Mouse (Mus musculus) liver, embryonic 14.5 days (tissue): Measurements from ENCODE around the gene Scnn1b. TPM values are rescaled to one million over a fixed set of nuclear protein-coding genes. Genes with fewer than 3 reads are reported as not detected.

Source experiments
- ATAC-seq: fragments of 200-750 bp; cut with Nextera tagmentation; 2 replicates; pipeline ENCODE4 v1.8.0; 2017; ENCODE audit warnings: moderate number of reproducible peaks, mild to moderate bottlenecking, moderate library complexity; ENCODE audit not compliant: insufficient read depth
- DNase-seq, 3 experiments: peaks; one replicate each; pipeline ENCODE4 v3.0.0-alpha.2; 2012 to 2013; ENCODE audit warnings: low read depth in 3 of 3, low spot score in 3 of 3
- H3K27ac ChIP-seq: fragments of 300-500 bp; sonication (generic); 2 replicates; pipeline ENCODE4 v1.5.1; 2014; ENCODE audit warnings: moderate library complexity, mild to moderate bottlenecking, control low read depth, inconsistent platforms
- H3K27me3 ChIP-seq: fragments of 300-500 bp; sonication (generic); 2 replicates; pipeline ENCODE4 v1.6.1; 2014; ENCODE audit warnings: mild to moderate bottlenecking, low read length, moderate library complexity; ENCODE audit not compliant: control insufficient read depth, insufficient read depth
- H3K36me3 ChIP-seq: fragments of 300-500 bp; sonication (generic); replicated peaks from 2 replicates; pipeline ENCODE4 v1.6.1; 2014; ENCODE audit warnings: low read depth; ENCODE audit not compliant: control insufficient read depth, insufficient read depth
- H3K4me1 ChIP-seq, 2 experiments: fragments of 200-500 bp in 1 of 2; fragments of 300-500 bp in 1 of 2; sonication (generic) in 1 of 2; replicated peaks; 2 replicates each; pipeline ENCODE4 v1.6.1; 2012 to 2014; ENCODE audit warnings: antibody characterized with exemption in 1 of 2, inconsistent platforms in 1 of 2, low read length in 1 of 2; ENCODE audit not compliant: control insufficient read depth in 2 of 2, insufficient read depth in 2 of 2
- H3K4me2 ChIP-seq: fragments of 300-500 bp; sonication (generic); 2 replicates; pipeline ENCODE4 v1.6.1; 2014; ENCODE audit warnings: low read depth, mild to moderate bottlenecking, control low read depth, moderate library complexity
- H3K4me3 ChIP-seq, 2 experiments: fragments of 200-500 bp in 1 of 2; fragments of 300-500 bp in 1 of 2; sonication (generic) in 1 of 2; 2 replicates each; pipeline ENCODE4 v1.5.1; 2012 to 2014; ENCODE audit warnings: low read depth in 2 of 2, low read length in 2 of 2, mild to moderate bottlenecking in 2 of 2, control low read depth in 1 of 2, inconsistent platforms in 1 of 2, moderate library complexity in 1 of 2; ENCODE audit not compliant: insufficient read depth in 1 of 2
- H3K9ac ChIP-seq: fragments of 300-500 bp; sonication (generic); replicated peaks from 2 replicates; pipeline ENCODE4 v1.6.1; 2014; ENCODE audit warnings: mild to moderate bottlenecking, control low read depth, moderate library complexity
- H3K9me3 ChIP-seq: fragments of 300-500 bp; sonication (generic); 2 replicates; pipeline ENCODE4 v1.6.1; 2016; ENCODE audit warnings: low read length, mixed read lengths; ENCODE audit not compliant: control insufficient read depth
- CTCF ChIP-seq: IDR thresholded peaks from 2 replicates; pipeline ENCODE4 v1.5.1; 2016; ENCODE audit warnings: antibody characterized with exemption, low read depth, control low read depth
- EP300 ChIP-seq: IDR thresholded peaks from 2 replicates; pipeline ENCODE4 v1.6.1; 2016; ENCODE audit warnings: antibody characterized with exemption, low read depth
- WGBS: fragments of 180-500 bp; shearing (Covaris S2); extraction: QIAGEN DNeasy Blood & Tissue Kit; methylation state at CpG from one replicate; pipeline ENCODE4 v1.1.7; 2014; ENCODE audit not compliant: insufficient replicate concordance; 5-methylcytosine and 5-hydroxymethylcytosine counted together
- polyA plus RNA-seq, 2 experiments: library from polyadenylated mRNA; depleted of rRNA in 1 of 2; stranded (reverse) in 1 of 2; unstranded in 1 of 2; fragments of >200 nt; fragmentation: Nextera tagmentation in 1 of 2; extraction: Ambion mirVana in 1 of 2; gene quantifications; 2 replicates each; pipeline versions ENCODE4 v1.2.1 to v1.2.3; 2012 to 2014

Gene Scnn1b
- polyA plus RNA-seq (2012; rRNA removed) (0.01 TPM in 1 of 2 replicates, not detected in the other), polyA plus RNA-seq (2014; fragmentation: Nextera tagmentation; extraction: Ambion mirVana) (not detected in 2 replicates)

DNA sequence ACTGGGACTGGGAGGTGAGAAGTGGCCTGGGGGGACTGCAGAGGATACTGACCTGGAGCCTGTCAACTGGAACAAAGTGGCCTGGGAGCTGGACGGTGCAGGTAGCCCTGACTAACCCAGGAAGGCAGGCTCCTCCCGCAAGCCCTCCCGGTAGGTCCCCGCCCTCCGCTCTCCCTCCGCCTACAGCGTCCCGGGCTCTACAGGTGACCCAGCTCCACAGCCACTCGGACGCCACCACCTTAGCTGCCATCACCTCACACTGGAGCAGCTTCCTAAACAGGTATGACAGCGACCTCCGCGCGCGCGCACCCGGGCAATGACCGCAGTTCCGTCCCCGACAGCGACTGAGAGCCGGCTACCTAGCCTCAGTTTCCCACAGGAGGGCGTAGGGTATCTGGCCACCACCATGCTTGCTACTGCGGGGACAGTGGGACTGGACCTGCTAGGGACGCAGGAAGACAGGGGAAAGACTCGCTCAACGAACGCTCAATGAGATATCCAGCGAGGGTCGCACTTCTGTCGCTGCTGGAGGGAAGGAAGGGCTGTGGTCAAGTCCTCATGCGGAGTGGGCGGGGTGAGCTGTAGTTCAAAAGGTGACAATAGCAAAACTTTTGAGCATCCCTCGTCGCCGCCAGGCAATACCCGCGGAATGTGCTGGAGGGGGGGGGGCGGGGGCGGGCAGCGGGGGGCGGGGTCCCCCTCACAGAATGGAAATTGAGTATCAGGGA, at the start of gene Scnn1b:
Gene Scnn1b (plus strand): TSS at position 181 of the 728 bp plus-strand sequence.
- TF ChIP-seq CTCF (no peak), EP300 (no peak)
- Histone ChIP-seq H3K27ac (no peak within 1 kb of the TSS), H3K9me3 (no peaks in the 10 kb centered on the region), H3K4me2 (peak within 1 kb of the TSS; percentile 4; the same call in 1 of the 2 replicates), H3K36me3 (no peaks in the 10 kb centered on the region), H3K4me3 (no peak within 1 kb of the TSS), H3K4me1 (no peaks in the 10 kb centered on the region), H3K9ac (no peak within 1 kb of the TSS), H3K27me3 (peaks cover 20% of the 10 kb centered on the region)
- 4% methylated on average over 41 of the region's 42 CpGs for WGBS
- DNase-seq = no peak
- ATAC-seq = no peak

DNA sequence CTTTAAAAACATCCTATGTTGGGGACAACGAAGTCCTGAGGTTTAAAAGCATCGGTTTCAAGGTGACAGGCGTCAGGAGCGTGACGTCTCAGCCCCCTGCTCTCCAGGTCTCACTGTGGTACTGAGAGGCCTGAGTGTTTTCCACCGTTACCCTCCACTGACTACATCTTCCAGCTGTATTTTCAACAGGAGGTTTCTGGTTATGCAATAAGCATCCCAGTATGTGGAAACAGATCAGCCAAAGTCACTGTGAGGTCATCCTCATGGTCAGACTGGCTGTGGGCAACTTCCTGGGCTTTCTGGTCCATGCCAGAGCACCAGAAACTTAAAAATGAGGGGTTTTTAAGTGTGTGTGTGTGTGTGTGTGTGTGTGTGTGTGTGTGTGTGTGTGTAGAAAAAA, 43.2 kb upstream of the Scnn1b start:
- Histone ChIP-seq H3K9ac (no peak overlapping the region), H3K36me3 (no peaks in the 10 kb centered on the region), H3K27me3 (no peaks in the 10 kb centered on the region), H3K4me3 (no peak overlapping the region), H3K4me2 (no peak overlapping the region), H3K4me1 (no peaks in the 10 kb centered on the region), H3K27ac (no peak overlapping the region), H3K9me3 (no peaks in the 10 kb centered on the region)
- WGBS = 71% methylated on average over 6 of the region's 6 CpGs
- DNase-seq = no peak
- no peak for ATAC-seq
- TF ChIP-seq CTCF (no peak), EP300 (no peak)

DNA sequence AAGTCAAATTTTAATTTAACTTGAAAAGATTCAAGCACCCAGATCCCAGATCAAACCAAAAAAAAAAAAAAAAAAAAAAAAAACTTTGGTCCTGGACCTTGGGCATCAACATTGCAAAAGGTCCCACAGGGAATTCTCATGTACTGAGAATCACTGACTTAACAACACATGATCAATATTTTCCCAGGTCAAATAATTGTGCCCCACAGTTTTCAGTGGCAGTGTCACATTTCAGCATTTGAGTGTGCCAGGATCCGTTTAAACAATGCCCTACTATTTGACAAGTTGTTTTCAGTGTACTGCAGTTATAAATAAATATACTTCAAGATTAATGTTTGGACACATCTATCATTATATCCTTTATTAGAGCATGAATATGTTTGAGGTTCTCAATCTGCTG, 36.4 kb upstream of the Scnn1b start:
- Histone ChIP-seq H3K4me2 (no peak overlapping the region), H3K9me3 (no peaks in the 10 kb centered on the region), H3K9ac (no peak overlapping the region), H3K4me3 (no peak overlapping the region), H3K27ac (no peak overlapping the region), H3K36me3 (no peaks in the 10 kb centered on the region), H3K27me3 (no peaks in the 10 kb centered on the region), H3K4me1 (no peaks in the 10 kb centered on the region)
- TF ChIP-seq EP300 = no peak
- no peak for TF ChIP-seq CTCF
- DNase-seq (no peak), ATAC-seq (no peak)
- 54% methylated on average over 1 of the region's 1 CpGs for WGBS

DNA sequence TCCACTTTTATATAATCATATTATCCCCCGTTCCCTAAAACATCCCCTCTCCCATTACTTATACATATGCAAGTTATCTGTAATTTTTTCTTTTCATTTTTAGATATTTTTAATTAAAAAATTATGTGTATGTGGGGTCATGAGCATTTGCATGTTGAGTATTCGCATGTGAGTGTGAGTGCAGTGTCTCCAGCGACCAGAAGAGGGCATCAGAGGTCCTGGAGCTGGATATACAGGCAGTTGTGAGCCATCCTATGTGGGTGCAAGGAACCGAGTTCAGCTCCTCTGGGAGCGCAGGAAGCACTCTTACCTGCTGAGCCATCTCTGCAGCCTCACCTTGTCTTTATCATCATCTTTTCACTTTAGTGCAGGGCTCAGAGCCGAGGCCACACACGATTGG, 29.4 kb upstream of the Scnn1b start:
- no peaks in the 10 kb centered on the region for H3K9me3 ChIP-seq
- H3K9ac ChIP-seq = no peak overlapping the region
- no peak for DNase-seq
- WGBS = 66% methylated on average over 7 of the region's 7 CpGs
- H3K4me2 ChIP-seq = no peak overlapping the region
- TF ChIP-seq CTCF = peak; percentile 60
- no peak for TF ChIP-seq EP300
- H3K27ac ChIP-seq = no peak overlapping the region
- H3K36me3 ChIP-seq = no peaks in the 10 kb centered on the region
- H3K4me1 ChIP-seq = no peaks in the 10 kb centered on the region
- no peaks in the 10 kb centered on the region for H3K27me3 ChIP-seq
- no peak overlapping the region for H3K4me3 ChIP-seq
- ATAC-seq = no peak

DNA sequence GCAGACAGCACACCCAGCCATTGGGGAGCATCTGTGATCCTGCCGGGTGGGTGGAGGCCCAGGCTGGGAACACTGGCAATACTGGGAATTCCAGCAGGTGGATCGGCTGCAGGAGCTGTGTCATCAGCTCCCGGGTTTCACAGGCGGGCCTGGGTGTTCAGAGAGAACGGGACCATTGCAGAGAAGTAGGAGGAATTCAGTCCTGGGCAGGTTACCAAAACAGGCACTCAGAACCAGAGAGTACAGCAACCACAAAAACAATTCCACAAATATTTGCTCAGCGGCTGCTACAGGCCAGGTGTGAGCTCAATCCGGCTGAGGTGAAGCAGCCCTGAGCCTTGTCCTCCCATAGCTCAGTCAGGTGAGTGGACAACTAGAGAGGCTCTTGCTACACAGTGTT, 28.0 kb upstream of the Scnn1b start:
- Histone ChIP-seq H3K9ac (no peak overlapping the region), H3K36me3 (no peaks in the 10 kb centered on the region), H3K4me3 (no peak overlapping the region), H3K27ac (no peak overlapping the region), H3K4me1 (no peaks in the 10 kb centered on the region), H3K4me2 (no peak overlapping the region), H3K27me3 (no peaks in the 10 kb centered on the region), H3K9me3 (no peaks in the 10 kb centered on the region)
- WGBS = 71% methylated on average over 7 of the region's 7 CpGs
- no peak for TF ChIP-seq CTCF
- no peak for TF ChIP-seq EP300
- DNase-seq (no peak), ATAC-seq (no peak)
